Mouse (Mus musculus): ENCODE results near the gene 9030025P20Rik.
"Not testable (repeated sequence)": the region's sequence is repeated elsewhere in the genome, so short reads cannot be mapped to it uniquely, and the experiment has no call there.

9030025P20Rik gene

DNA sequence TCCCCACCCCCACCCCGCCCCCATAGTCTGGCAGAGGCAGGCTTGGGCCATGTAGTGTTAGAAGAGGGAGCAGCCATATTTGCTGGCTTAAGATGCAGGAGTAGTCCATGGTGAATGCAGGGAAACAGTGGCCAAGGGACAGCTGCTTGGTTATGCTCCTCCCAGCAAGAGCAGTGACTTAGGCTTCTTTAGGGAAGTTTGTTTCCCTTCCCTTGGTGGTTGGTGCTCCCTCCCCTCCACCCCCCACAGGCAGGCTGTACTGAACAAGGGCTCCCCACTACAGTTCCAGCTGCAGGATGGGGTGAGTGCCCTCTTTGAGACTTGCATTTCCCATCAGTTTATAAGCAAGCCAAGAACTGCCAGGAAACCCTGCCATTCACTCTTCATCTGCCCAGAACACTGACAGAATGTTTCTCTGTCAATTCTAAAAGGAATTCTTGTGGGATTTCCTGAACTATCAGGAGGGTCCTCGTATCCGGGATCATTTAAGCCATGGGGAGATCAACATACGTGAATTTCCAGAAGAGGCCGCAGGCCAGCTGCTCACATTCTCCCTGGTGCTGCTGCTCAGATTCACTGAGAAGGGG is 11.9 kb downstream of the 9030025P20Rik start:
- not testable (repeated sequence) for DNase-seq (ENCODE audit: low spot score in 2 of 2)

GRCm38 (mm10) chr17:14992522-14993138 is 14.4 kb downstream of the 9030025P20Rik start:
- DNase-seq (ENCODE audit: low spot score in 2 of 2) = not testable (repeated sequence)

GRCm38 (mm10) chr17:14993139-14993832 is 15.0 kb downstream of the 9030025P20Rik start:
- not testable (repeated sequence) for DNase-seq (ENCODE audit: low spot score in 2 of 2)

DNA sequence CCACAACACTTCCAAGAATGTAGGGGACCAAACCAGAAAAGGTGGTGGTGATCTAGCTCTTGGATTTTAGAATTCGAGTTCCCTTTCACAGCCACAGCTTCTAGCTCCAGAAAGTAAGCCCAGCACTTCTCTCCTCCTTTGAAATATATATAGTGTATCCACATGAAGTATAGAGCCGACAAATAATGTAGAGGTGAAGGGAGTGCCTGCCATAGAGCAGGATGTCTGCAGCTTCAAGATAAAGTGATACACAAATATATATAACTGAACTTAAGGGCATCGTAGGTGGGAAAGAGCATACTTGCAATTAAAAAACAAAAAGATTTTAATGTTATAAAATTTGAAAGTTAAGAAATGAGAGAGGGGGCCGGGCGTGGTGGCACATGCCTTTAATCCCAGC is 15.9 kb downstream of the 9030025P20Rik start:
- DNase-seq (ENCODE audit: low spot score in 2 of 2) = not testable (repeated sequence)

GRCm38 (mm10) chr17:15000047-15000446 is 21.8 kb downstream of the 9030025P20Rik start:
- DNase-seq (ENCODE audit: low spot score in 2 of 2) = not testable (repeated sequence)

GRCm38 (mm10) chr17:15009088-15009487 is 30.8 kb downstream of the 9030025P20Rik start:
- DNase-seq (ENCODE audit: low spot score in 2 of 2) = not testable (repeated sequence)

DNA sequence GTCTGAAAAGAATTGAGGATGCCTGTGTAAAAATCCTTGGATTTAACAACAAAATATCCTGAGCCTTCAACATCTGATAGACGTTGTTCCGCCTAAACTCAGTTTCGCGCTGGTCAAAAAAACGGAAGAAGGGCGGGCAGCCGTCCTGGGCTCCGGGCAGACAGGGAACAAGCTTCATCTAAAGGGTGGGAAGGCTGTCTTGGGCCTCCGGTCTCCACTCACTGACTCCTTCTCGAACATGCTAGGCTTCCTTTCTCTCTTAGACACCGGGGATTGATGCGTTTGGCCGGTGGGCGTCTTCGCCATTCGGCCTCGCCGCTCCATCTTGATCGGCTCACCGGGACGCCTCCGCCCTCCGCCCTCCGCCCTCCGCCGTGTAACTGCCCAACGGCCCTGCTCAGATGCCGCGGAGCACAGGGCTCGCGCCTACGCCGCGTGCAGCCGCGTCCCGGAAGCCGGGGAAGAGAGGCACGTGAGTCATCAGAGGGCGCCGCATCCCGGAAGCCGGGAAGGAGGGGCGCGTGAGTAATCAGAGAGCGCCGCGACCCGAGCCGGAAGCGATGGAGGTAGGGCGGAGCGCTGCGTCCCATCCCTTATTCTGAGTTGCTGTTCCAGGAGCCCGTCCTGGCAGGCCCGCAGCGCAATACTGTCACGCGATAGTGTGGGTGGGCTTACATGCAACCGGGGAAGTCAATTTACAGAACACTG is 31.6 kb downstream of the 9030025P20Rik start, which contains the start of gene Gm3435:
Gene Gm3435, plus strand, starts transcription at position 471 of the 708 bp plus-strand sequence.
- not testable (repeated sequence) for DNase-seq (ENCODE audit: low spot score in 2 of 2)

- peak; percentile 43 to 59 for DNase-seq (ENCODE audit: low spot score in 2 of 2)
These were observed 43.4 kb downstream of the 9030025P20Rik start for GRCm38 (mm10) chr17:15021503-15022220.

DNA sequence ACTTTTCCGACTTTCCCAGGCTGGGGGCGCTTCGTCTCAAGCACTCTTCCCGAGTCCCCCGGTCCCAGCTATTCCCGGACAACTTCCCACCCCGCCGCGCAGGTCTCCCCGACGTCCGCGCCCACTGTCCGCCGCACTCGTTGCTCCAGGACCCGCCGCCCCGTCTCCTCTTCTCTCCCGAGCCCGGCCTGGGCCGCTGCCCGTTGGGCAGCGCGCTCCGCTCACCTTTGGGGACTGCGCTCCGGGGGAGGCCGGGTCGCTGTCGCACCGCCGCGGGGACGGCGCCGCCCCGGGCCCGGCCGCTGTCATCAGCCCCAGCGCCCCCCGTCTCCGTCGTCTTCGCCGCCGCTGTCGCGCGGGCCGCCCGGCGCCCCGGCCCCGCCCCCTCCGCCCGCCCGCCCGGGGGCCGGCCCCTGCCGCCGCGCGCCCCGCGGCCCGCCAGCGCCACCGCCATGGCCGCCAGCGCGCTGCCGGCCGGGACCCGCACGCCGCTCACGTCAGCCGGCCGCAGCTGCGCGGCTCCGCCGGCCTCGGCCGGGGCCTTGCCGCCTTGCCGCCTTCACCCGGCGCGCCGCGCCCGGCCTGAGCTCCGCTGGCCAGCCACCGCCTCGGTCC is 45.7 kb downstream of the 9030025P20Rik start:
- not testable (repeated sequence) for DNase-seq (ENCODE audit: low spot score in 2 of 2)

DNA sequence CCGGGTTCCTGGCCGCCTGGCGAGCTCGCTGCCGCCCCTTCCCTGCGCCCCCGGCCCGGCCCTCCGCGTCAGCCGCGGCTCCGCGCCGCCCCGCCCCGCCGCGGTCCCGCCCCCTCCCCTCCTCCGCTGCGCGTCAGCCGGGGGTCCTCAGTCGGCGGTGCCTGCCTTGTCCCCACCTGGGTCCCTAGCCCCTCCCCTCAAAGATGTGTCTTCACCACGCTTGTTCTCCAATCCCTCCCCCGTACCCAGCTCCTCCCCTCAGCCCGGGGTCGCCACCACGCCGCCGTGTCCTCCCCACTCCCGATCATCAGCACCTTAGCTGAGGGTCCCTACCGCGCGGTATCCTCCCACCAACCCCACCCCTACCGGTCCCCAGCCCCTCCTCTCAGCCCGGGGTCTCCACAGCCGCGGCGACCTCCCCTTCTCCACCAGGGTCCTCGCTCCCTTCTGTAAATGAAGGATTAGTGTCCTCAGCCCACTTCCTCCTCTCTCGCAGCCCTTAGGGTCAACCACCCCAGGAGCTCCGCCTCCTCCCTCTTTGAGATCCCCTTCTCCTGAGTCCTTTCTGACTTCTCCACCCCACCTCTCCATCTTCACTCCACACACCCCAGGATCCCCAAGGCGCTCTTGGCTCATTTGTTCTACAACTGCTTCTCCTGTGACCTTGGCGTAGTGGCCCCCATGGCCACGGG is 46.4 kb downstream of the 9030025P20Rik start:
- not testable (repeated sequence) for DNase-seq (ENCODE audit: low spot score in 2 of 2)

DNA sequence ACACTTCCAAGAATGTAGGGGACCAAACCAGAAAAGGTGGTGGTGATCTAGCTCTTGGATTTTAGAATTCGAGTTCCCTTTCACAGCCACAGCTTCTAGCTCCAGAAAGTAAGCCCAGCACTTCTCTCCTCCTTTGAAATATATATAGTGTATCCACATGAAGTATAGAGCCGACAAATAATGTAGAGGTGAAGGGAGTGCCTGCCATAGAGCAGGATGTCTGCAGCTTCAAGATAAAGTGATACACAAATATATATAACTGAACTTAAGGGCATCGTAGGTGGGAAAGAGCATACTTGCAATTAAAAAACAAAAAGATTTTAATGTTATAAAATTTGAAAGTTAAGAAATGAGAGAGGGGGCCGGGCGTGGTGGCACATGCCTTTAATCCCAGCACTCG is 47.2 kb downstream of the 9030025P20Rik start:
- not testable (repeated sequence) for DNase-seq (ENCODE audit: low spot score in 2 of 2)

DNA sequence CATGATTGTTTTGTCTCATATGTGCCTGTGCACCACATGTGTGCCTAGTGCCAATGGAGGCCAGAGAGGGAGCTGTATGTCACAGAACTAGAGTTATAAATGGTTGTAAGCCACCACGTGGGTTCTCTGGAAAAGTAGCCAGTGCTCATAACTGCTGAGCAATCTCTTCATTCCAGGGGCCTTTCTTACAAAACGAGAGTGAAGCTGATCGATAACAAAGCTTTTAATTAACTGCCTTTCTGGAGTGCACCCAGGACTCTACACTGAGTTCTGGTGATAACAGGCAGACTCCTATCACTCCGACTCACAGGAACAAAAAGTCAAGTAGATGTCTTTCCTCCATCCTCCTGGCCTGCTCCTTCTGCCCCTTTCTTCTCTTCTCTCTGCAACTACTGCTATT is 53.1 kb downstream of the 9030025P20Rik start:
- DNase-seq (ENCODE audit: low spot score in 2 of 2) = not testable (repeated sequence)

- not testable (repeated sequence) for DNase-seq (ENCODE audit: low spot score in 2 of 2)
These were observed 62.2 kb downstream of the 9030025P20Rik start for GRCm38 (mm10) chr17:15040455-15040854.

All from heart, adult 9 months (tissue).